Mouse (Mus musculus) stomach, embryonic 15.5 days (tissue): ENCODE data around the gene Sspn. TPM values are rescaled to one million over a fixed set of nuclear protein-coding genes. Genes with fewer than 3 reads are reported as not detected.

Source experiments
- ATAC-seq: fragments of 200-750 bp; cut with Nextera tagmentation; 2 replicates; pipeline ENCODE4 v1.8.0; 2017; ENCODE audit warnings: low read depth, moderate number of reproducible peaks, moderate TSS enrichment; ENCODE audit not compliant: insufficient read depth, low FRiP score
- H3K27ac ChIP-seq: fragments of 300-500 bp; sonication (generic); 2 replicates; pipeline ENCODE4 v1.5.1; 2015; ENCODE audit warnings: mild to moderate bottlenecking, inconsistent platforms
- H3K27me3 ChIP-seq: fragments of 300-500 bp; sonication (generic); replicated peaks from 2 replicates; pipeline ENCODE4 v1.6.1; 2015; ENCODE audit warnings: inconsistent platforms
- H3K36me3 ChIP-seq: fragments of 300-500 bp; sonication (generic); 2 replicates; pipeline ENCODE4 v1.6.1; 2015; ENCODE audit warnings: inconsistent platforms
- H3K4me1 ChIP-seq: fragments of 300-500 bp; sonication (generic); 2 replicates; pipeline ENCODE4 v1.6.1; 2015; ENCODE audit warnings: inconsistent platforms
- H3K4me2 ChIP-seq: fragments of 300-500 bp; sonication (generic); 2 replicates; pipeline ENCODE4 v1.6.1; 2015; ENCODE audit warnings: mild to moderate bottlenecking, inconsistent platforms
- H3K4me3 ChIP-seq: fragments of 300-500 bp; sonication (generic); replicated peaks from 2 replicates; pipeline ENCODE4 v1.5.1; 2015; ENCODE audit warnings: inconsistent platforms
- H3K9ac ChIP-seq: fragments of 300-500 bp; sonication (generic); 2 replicates; pipeline ENCODE4 v1.6.1; 2015; ENCODE audit warnings: inconsistent platforms
- H3K9me3 ChIP-seq: fragments of 300-500 bp; sonication (generic); 2 replicates; pipeline ENCODE4 v1.6.1; 2016; ENCODE audit warnings: inconsistent platforms
- WGBS: fragments of 180-500 bp; shearing (Covaris S2); methylation state at CpG from one replicate; pipeline ENCODE4 v1.1.7; 2015; 5-methylcytosine and 5-hydroxymethylcytosine counted together
- polyA plus RNA-seq: library from polyadenylated mRNA; unstranded; fragments of >200 nt; fragmentation: Nextera tagmentation; extraction: Ambion mirVana; gene quantifications from 2 replicates; pipeline ENCODE4 v1.2.1, GENCODE M21; 2015

Sspn gene
- polyA plus RNA-seq, 1 experiment from 2014 or later: 11.9 TPM

GRCm38 (mm10) chr6:145982335-145982734 lies 50.9 kb downstream of the Sspn start:
- H3K4me2 ChIP-seq: no peak overlapping the region
- H3K9me3 ChIP-seq: no peaks in the 10 kb centered on the region
- no peak for ATAC-seq
- no peaks in the 10 kb centered on the region for H3K36me3 ChIP-seq
- H3K27ac ChIP-seq: no peak overlapping the region
- no peak overlapping the region for H3K4me3 ChIP-seq
- H3K9ac ChIP-seq: no peak overlapping the region
- H3K27me3 ChIP-seq: no peaks in the 10 kb centered on the region
- WGBS: 88% methylated on average over 4 of the region's 4 CpGs
- no peaks in the 10 kb centered on the region for H3K4me1 ChIP-seq

- H3K27me3 ChIP-seq: no peaks in the 10 kb centered on the region
- H3K27ac ChIP-seq: no peak overlapping the region
- no peaks in the 10 kb centered on the region for H3K36me3 ChIP-seq
- H3K9me3 ChIP-seq: no peaks in the 10 kb centered on the region
- no peak overlapping the region for H3K9ac ChIP-seq
- H3K4me2 ChIP-seq: no peak overlapping the region
- ATAC-seq: no peak
- H3K4me3 ChIP-seq: no peak overlapping the region
- H3K4me1 ChIP-seq: no peaks in the 10 kb centered on the region
- 68% methylated on average over 1 of the region's 1 CpGs for WGBS
Measured at GRCm38 (mm10) chr6:145990578-145990977, 59.1 kb downstream of the Sspn start.

DNA sequence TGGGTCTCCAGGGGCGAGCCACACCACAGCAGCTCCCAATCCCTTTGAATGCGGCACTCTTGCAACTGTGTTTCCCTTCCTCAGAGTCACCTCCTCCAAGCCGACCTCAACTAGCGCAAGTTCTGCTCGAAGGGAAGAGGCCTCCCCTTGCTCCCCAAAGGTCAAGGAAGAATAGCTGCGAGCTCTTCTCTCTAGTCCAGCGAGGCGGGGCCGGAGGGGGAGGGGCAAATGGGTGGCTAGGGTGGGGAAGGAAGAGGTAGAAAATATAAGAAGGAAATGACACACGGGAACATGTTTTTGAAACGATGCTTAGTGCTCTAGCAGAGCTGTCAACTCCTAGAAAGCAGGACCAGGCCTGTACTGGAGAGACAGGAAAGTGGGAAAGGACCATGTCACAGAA lies 61.1 kb downstream of the Sspn start:
- no peak overlapping the region for H3K4me2 ChIP-seq
- no peak; the same call in 1 of the 2 replicates for ATAC-seq
- no peaks in the 10 kb centered on the region for H3K9me3 ChIP-seq
- no peaks in the 10 kb centered on the region for H3K27me3 ChIP-seq
- no peaks in the 10 kb centered on the region for H3K36me3 ChIP-seq
- H3K27ac ChIP-seq: no peak overlapping the region
- H3K4me3 ChIP-seq: no peak overlapping the region
- no peak overlapping the region for H3K9ac ChIP-seq
- WGBS: 75% methylated on average over 11 of the region's 11 CpGs
- H3K4me1 ChIP-seq: no peaks in the 10 kb centered on the region

GRCm38 (mm10) chr6:145992985-145993384 lies 61.5 kb downstream of the Sspn start:
- H3K36me3 ChIP-seq: no peaks in the 10 kb centered on the region
- H3K4me2 ChIP-seq: no peak overlapping the region
- no peak; the same call in 1 of the 2 replicates for ATAC-seq
- WGBS: 53% methylated on average over 10 of the region's 10 CpGs
- no peak overlapping the region for H3K9ac ChIP-seq
- no peak overlapping the region for H3K4me3 ChIP-seq
- 0 out of 2 replicates have a peak, but pooled peaks cover under 1% of the 10 kb centered on the region for H3K4me1 ChIP-seq
- H3K27me3 ChIP-seq: no peaks in the 10 kb centered on the region
- no peak overlapping the region for H3K27ac ChIP-seq
- no peaks in the 10 kb centered on the region for H3K9me3 ChIP-seq

GRCm38 (mm10) chr6:145998314-145999007 lies 67.0 kb downstream of the Sspn start:
- Histone ChIP-seq H3K9me3 (no peaks in the 10 kb centered on the region), H3K4me3 (no peak overlapping the region), H3K4me2 (no peak overlapping the region), H3K36me3 (no peaks in the 10 kb centered on the region), H3K27me3 (no peaks in the 10 kb centered on the region), H3K9ac (no peak overlapping the region), H3K27ac (peak overlapping the region; percentile 38), H3K4me1 (peaks cover 6% of the 10 kb centered on the region; the same call in 1 of the 2 replicates)
- peak; percentile 39; the same call in 1 of the 2 replicates for ATAC-seq
- WGBS: 30% methylated on average over 13 of the region's 13 CpGs

DNA sequence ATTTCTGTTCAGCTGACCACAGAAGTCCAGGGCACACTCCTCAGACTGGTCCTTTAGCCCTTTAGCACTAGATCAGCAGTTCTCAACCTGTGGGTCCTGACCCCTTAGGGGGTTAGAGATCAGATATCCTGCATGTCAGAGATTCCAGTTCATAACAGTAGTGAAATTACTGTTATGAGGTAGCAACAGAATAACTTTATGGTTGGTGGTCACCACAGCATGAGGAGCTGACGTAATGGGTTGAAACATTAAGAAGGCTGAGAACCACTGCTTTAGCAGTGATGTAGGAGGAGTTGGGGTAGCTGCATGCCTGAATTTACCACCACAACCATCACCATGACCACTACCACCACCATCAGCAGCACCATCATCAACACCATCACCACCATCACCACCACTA lies 69.3 kb downstream of the Sspn start:
- peaks cover 6% of the 10 kb centered on the region; the same call in 1 of the 2 replicates for H3K4me1 ChIP-seq
- H3K4me2 ChIP-seq: no peak overlapping the region
- no peak overlapping the region for H3K9ac ChIP-seq
- H3K36me3 ChIP-seq: no peaks in the 10 kb centered on the region
- H3K4me3 ChIP-seq: no peak overlapping the region
- WGBS: 100% methylated on average over 1 of the region's 1 CpGs
- no peak overlapping the region for H3K27ac ChIP-seq
- no peaks in the 10 kb centered on the region for H3K9me3 ChIP-seq
- H3K27me3 ChIP-seq: no peaks in the 10 kb centered on the region
- ATAC-seq: no peak

DNA sequence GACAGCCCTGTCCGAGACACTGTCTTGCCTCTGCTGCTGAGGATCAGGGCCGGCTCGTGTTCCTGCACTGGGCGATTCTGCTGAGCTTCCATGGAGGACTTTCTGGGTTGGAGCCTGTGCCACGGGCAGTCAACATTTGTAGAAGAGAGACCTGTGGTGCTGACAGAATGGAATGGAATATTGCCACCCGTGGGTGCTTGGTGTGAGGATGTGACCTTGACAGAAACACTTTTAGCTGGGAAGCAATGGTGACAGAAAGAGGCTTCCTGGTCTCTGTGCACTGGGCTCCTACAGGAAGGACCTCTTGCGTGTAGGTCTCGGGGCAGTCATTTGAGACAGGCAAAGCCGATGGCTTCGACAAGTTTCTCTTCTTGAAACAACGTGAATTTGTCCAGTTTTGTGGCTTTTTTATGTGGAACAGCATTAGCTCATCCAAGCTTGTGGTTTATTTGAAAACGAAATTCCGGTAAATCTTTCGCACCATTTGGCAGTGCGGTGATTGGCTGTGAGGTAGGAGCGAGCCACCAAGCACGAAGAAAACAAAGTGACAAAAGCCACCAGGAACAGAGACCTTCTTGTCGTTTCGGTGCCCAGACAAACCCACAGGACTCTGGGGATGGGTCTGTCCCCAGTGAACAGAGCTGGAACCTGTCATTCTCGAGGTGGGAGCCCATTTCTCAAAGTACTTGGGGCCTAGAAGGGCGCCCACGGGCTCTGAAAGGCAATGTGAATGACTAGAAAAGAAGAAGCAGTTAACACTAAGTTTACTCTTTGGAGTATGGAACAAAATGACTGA lies 70.2 kb downstream of the Sspn start:
- Histone ChIP-seq H3K36me3 (no peaks in the 10 kb centered on the region), H3K9me3 (no peaks in the 10 kb centered on the region), H3K4me2 (no peak overlapping the region), H3K27ac (no peak overlapping the region), H3K9ac (no peak overlapping the region), H3K27me3 (no peaks in the 10 kb centered on the region), H3K4me1 (peaks cover 6% of the 10 kb centered on the region; the same call in 1 of the 2 replicates), H3K4me3 (no peak overlapping the region)
- ATAC-seq: no peak
- 90% methylated on average over 22 of the region's 22 CpGs for WGBS

DNA sequence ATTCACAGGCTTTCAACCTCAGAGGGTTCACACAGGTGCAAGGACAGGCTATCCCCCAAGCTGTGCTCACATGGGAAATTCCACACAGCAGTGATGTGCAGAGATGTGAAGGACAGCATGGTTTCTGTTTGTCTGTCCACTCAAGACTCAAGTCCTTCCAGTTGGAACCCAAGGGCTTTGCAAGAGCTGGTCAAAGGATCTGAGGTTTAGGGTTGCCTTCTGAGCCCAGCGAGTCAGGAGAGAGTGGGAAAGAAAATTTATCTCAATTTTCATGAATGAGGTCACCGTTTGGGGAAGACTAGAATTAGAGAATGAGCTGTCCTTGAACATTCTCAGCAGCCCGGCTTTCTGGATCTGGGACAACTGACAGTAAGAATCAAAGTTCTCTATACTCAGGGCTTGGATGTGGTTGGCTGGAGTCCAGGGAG lies 72.7 kb downstream of the Sspn start:
- Histone ChIP-seq H3K9ac (no peak overlapping the region), H3K27ac (no peak overlapping the region), H3K36me3 (no peaks in the 10 kb centered on the region), H3K4me1 (no peaks in the 10 kb centered on the region), H3K9me3 (no peaks in the 10 kb centered on the region), H3K4me2 (no peak overlapping the region), H3K27me3 (no peaks in the 10 kb centered on the region), H3K4me3 (no peak overlapping the region)
- no peak for ATAC-seq
- 66% methylated on average over 3 of the region's 3 CpGs for WGBS

GRCm38 (mm10) chr6:146005129-146005886 lies 73.9 kb downstream of the Sspn start:
- Histone ChIP-seq H3K4me3 (no peak overlapping the region), H3K4me2 (no peak overlapping the region), H3K9ac (no peak overlapping the region), H3K9me3 (no peaks in the 10 kb centered on the region), H3K4me1 (no peaks in the 10 kb centered on the region), H3K27ac (no peak overlapping the region), H3K36me3 (no peaks in the 10 kb centered on the region), H3K27me3 (no peaks in the 10 kb centered on the region)
- ATAC-seq: no peak
- WGBS: 87% methylated on average over 11 of the region's 11 CpGs

- Histone ChIP-seq H3K4me2 (no peak overlapping the region), H3K9me3 (no peaks in the 10 kb centered on the region), H3K9ac (no peak overlapping the region), H3K4me3 (no peak overlapping the region), H3K36me3 (no peaks in the 10 kb centered on the region), H3K27me3 (no peaks in the 10 kb centered on the region), H3K4me1 (no peaks in the 10 kb centered on the region), H3K27ac (no peak overlapping the region)
- 43% methylated on average over 3 of the region's 3 CpGs for WGBS
- no peak for ATAC-seq
Measured at GRCm38 (mm10) chr6:146005935-146006564, 74.6 kb downstream of the Sspn start.

- H3K9ac ChIP-seq: no peak overlapping the region
- no peak overlapping the region for H3K4me3 ChIP-seq
- no peaks in the 10 kb centered on the region for H3K4me1 ChIP-seq
- WGBS: 85% methylated on average over 3 of the region's 3 CpGs
- no peak overlapping the region for H3K4me2 ChIP-seq
- ATAC-seq: no peak
- H3K36me3 ChIP-seq: no peaks in the 10 kb centered on the region
- no peaks in the 10 kb centered on the region for H3K27me3 ChIP-seq
- H3K27ac ChIP-seq: no peak overlapping the region
- no peaks in the 10 kb centered on the region for H3K9me3 ChIP-seq
Measured at GRCm38 (mm10) chr6:146006753-146007152, 75.3 kb downstream of the Sspn start.
